Mouse (Mus musculus) embryonic facial prominence, embryonic 13.5 days (tissue): ENCODE measurements around the gene Adrm1. TPM values are rescaled to one million over a fixed set of nuclear protein-coding genes. Genes with fewer than 3 reads are reported as not detected.

Experiments used
- ATAC-seq: fragments of 200-750 bp; cut with Nextera tagmentation; 2 replicates; pipeline ENCODE4 v1.8.0; 2017; ENCODE audit warnings: low read depth; ENCODE audit not compliant: insufficient number of reproducible peaks, insufficient read depth, low FRiP score, low TSS enrichment
- H3K27ac ChIP-seq: fragments of 300-500 bp; sonication (generic); 2 replicates; pipeline ENCODE4 v1.5.1; 2015; ENCODE audit warnings: moderate library complexity, mild to moderate bottlenecking, inconsistent platforms
- H3K27me3 ChIP-seq: fragments of 300-500 bp; sonication (generic); 2 replicates; pipeline ENCODE4 v1.6.1; 2015; ENCODE audit warnings: mild to moderate bottlenecking, inconsistent platforms
- H3K36me3 ChIP-seq: fragments of 300-500 bp; sonication (generic); 2 replicates; pipeline ENCODE4 v1.6.1; 2015; ENCODE audit warnings: mild to moderate bottlenecking, inconsistent platforms
- H3K4me1 ChIP-seq: fragments of 300-500 bp; sonication (generic); 2 replicates; pipeline ENCODE4 v1.6.1; 2015; ENCODE audit warnings: inconsistent platforms
- H3K4me2 ChIP-seq: fragments of 300-500 bp; sonication (generic); 2 replicates; pipeline ENCODE4 v1.6.1; 2015; ENCODE audit warnings: moderate library complexity, mild to moderate bottlenecking, inconsistent platforms
- H3K4me3 ChIP-seq: fragments of 300-500 bp; sonication (generic); 2 replicates; pipeline ENCODE4 v1.5.1; 2015; ENCODE audit warnings: mild to moderate bottlenecking, inconsistent platforms
- H3K9ac ChIP-seq: fragments of 300-500 bp; sonication (generic); 2 replicates; pipeline ENCODE4 v1.6.1; 2015; ENCODE audit warnings: mild to moderate bottlenecking, inconsistent platforms
- H3K9me3 ChIP-seq: fragments of 300-500 bp; sonication (generic); 2 replicates; pipeline ENCODE4 v1.6.1; 2016; ENCODE audit warnings: inconsistent platforms
- WGBS: fragments of 180-500 bp; shearing (Covaris S2); methylation state at CpG from one replicate; pipeline ENCODE4 v1.1.7; 2015; ENCODE audit warnings: mixed read lengths; 5-methylcytosine and 5-hydroxymethylcytosine counted together
- polyA plus RNA-seq: library from polyadenylated mRNA; unstranded; fragments of >200 nt; fragmentation: Nextera tagmentation; extraction: Ambion mirVana; gene quantifications from 2 replicates; pipeline ENCODE4 v1.2.1, GENCODE M21; 2015

The Adrm1 gene
- polyA plus RNA-seq, 1 experiment from 2014 or later = 190 TPM

GRCm38 (mm10) chr2:180185686-180186085 lies 14.4 kb downstream of the Adrm1 start:
- Histone ChIP-seq H3K27me3 (no peaks in the 10 kb centered on the region), H3K27ac (no peak overlapping the region), H3K9me3 (no peaks in the 10 kb centered on the region), H3K4me2 (no peak overlapping the region), H3K36me3 (0 out of 2 replicates have a peak, but pooled peaks cover 13% of the 10 kb centered on the region), H3K9ac (no peak overlapping the region), H3K4me3 (no peak overlapping the region), H3K4me1 (no peaks in the 10 kb centered on the region)
- WGBS = 89% methylated on average over 14 of the region's 14 CpGs
- no peak for ATAC-seq

- H3K4me2 ChIP-seq = no peak overlapping the region
- ATAC-seq = no peak
- WGBS = 88% methylated on average over 11 of the region's 11 CpGs
- no peak overlapping the region for H3K4me3 ChIP-seq
- H3K27ac ChIP-seq = no peak overlapping the region
- H3K9me3 ChIP-seq = no peaks in the 10 kb centered on the region
- no peaks in the 10 kb centered on the region for H3K4me1 ChIP-seq
- H3K36me3 ChIP-seq = 0 out of 2 replicates have a peak, but pooled peaks cover 12% of the 10 kb centered on the region
- no peaks in the 10 kb centered on the region for H3K27me3 ChIP-seq
- no peak overlapping the region for H3K9ac ChIP-seq
Measured at GRCm38 (mm10) chr2:180187362-180187761, 16.1 kb downstream of the Adrm1 start.

- 74% methylated on average over 12 of the region's 12 CpGs for WGBS
- H3K4me3 ChIP-seq = no peak overlapping the region
- H3K4me2 ChIP-seq = no peak overlapping the region
Measured at GRCm38 (mm10) chr2:180196610-180197322, 25.5 kb downstream of the Adrm1 start.

GRCm38 (mm10) chr2:180197323-180198037 lies 26.2 kb downstream of the Adrm1 start:
- Histone ChIP-seq H3K27ac (no peak overlapping the region), H3K4me3 (no peak overlapping the region), H3K9ac (no peak overlapping the region), H3K36me3 (peaks cover 2% of the 10 kb centered on the region; the same call in 1 of the 2 replicates), H3K27me3 (no peaks in the 10 kb centered on the region), H3K9me3 (no peaks in the 10 kb centered on the region), H3K4me2 (no peak overlapping the region), H3K4me1 (peaks cover 3% of the 10 kb centered on the region; the same call in 1 of the 2 replicates)
- no peak for ATAC-seq
- 83% methylated on average over 10 of the region's 10 CpGs for WGBS

More at GRCm38 (mm10) chr2:180196610-180197322, 25.5 kb downstream of the Adrm1 start:
- Histone ChIP-seq H3K27ac (no peak overlapping the region), H3K9ac (no peak overlapping the region), H3K36me3 (peaks cover 2% of the 10 kb centered on the region; the same call in 1 of the 2 replicates), H3K27me3 (no peaks in the 10 kb centered on the region), H3K9me3 (no peaks in the 10 kb centered on the region), H3K4me1 (peaks cover 3% of the 10 kb centered on the region; the same call in 1 of the 2 replicates)
- ATAC-seq = no peak

DNA sequence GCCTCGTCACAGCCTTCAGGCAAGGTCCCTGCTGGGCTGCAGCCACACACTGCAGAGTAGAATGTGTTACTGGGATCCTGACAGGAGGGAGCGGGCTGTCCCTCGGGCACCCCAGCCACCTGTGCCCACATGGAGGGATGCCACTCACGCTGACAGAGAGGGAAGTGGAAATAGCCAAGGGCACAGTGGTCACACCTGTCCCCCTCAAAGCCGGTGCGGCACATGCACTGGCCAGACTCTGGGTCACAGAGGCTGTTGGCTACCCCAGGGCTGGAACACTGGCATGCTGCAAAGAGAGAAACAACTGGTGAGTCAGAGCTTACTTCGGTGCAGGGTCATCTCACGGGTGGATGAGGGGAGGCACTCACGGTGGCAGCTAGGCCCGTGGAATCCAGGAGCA lies 27.5 kb downstream of the Adrm1 start:
- no peaks in the 10 kb centered on the region for H3K27me3 ChIP-seq
- peaks cover 3% of the 10 kb centered on the region; the same call in 1 of the 2 replicates for H3K4me1 ChIP-seq
- no peak overlapping the region for H3K4me3 ChIP-seq
- no peak overlapping the region for H3K4me2 ChIP-seq
- 88% methylated on average over 10 of the region's 10 CpGs for WGBS
- ATAC-seq = no peak
- H3K36me3 ChIP-seq = peaks cover 2% of the 10 kb centered on the region; the same call in 1 of the 2 replicates
- no peak overlapping the region for H3K9ac ChIP-seq
- H3K27ac ChIP-seq = no peak overlapping the region
- H3K9me3 ChIP-seq = no peaks in the 10 kb centered on the region

GRCm38 (mm10) chr2:180200681-180201080 lies 29.4 kb downstream of the Adrm1 start:
- H3K9me3 ChIP-seq = no peaks in the 10 kb centered on the region
- ATAC-seq = no peak
- H3K4me1 ChIP-seq = peaks cover 4% of the 10 kb centered on the region; the same call in 1 of the 2 replicates
- no peak overlapping the region for H3K4me2 ChIP-seq
- no peak overlapping the region for H3K4me3 ChIP-seq
- no peaks in the 10 kb centered on the region for H3K27me3 ChIP-seq
- peaks cover 2% of the 10 kb centered on the region; the same call in 1 of the 2 replicates for H3K36me3 ChIP-seq
- no peak overlapping the region for H3K9ac ChIP-seq
- WGBS = 78% methylated on average over 11 of the region's 11 CpGs
- H3K27ac ChIP-seq = no peak overlapping the region

DNA sequence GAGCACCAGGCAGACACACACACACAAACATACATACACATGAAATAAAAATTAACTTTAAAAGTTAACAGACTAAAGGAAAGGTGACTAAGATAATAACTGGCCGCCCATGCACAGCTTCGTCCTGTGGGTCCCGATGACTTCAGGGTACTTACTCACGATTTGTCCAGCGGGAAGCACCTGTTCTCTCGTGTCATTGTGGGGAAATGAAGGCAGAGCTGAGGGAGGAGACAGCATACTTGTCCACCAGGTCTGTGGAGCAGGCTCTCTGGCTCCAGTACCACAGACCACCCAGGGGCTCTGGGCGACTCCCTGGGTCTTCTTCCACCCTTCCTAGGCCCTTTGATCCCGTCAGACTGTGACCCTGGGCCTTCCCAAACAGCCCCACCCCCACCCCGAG lies 30.0 kb downstream of the Adrm1 start:
- Histone ChIP-seq H3K27ac (no peak overlapping the region), H3K36me3 (0 out of 2 replicates have a peak, but pooled peaks cover 2% of the 10 kb centered on the region), H3K9me3 (no peaks in the 10 kb centered on the region), H3K9ac (no peak overlapping the region), H3K4me2 (no peak overlapping the region), H3K4me1 (peaks cover 9% of the 10 kb centered on the region), H3K27me3 (no peaks in the 10 kb centered on the region), H3K4me3 (no peak overlapping the region)
- WGBS = 71% methylated on average over 9 of the region's 9 CpGs
- no peak for ATAC-seq

DNA sequence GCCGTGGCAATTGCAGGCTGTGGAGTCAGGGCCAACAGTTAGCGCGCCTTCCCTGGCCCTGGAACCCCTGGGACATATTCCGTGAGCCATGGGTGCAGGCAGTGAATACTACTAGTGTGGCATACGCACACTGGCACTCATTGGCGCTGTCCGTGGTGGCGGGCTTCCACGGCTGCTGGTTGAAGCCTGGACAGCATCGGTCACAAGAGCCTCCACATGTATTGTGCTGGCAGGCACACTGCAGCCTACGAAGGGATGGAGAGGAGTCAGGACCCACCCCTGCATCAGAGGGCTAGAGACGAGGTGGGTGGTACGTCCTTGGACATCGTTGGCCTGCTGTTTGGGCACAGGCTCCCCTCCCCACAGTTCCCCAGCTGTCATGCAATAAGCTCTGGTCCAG lies 31.0 kb downstream of the Adrm1 start:
- no peak for ATAC-seq
- no peak overlapping the region for H3K27ac ChIP-seq
- no peak overlapping the region for H3K9ac ChIP-seq
- H3K4me1 ChIP-seq = peaks cover 7% of the 10 kb centered on the region; the same call in 1 of the 2 replicates
- 89% methylated on average over 14 of the region's 14 CpGs for WGBS
- no peaks in the 10 kb centered on the region for H3K9me3 ChIP-seq
- 0 out of 2 replicates have a peak, but pooled peaks cover 2% of the 10 kb centered on the region for H3K36me3 ChIP-seq
- no peaks in the 10 kb centered on the region for H3K27me3 ChIP-seq
- H3K4me3 ChIP-seq = no peak overlapping the region
- no peak overlapping the region for H3K4me2 ChIP-seq

- H3K9me3 ChIP-seq = no peaks in the 10 kb centered on the region
- H3K36me3 ChIP-seq = 0 out of 2 replicates have a peak, but pooled peaks cover 2% of the 10 kb centered on the region
- H3K27me3 ChIP-seq = no peaks in the 10 kb centered on the region
- H3K4me2 ChIP-seq = no peak overlapping the region
- no peak overlapping the region for H3K27ac ChIP-seq
- WGBS = 80% methylated on average over 10 of the region's 10 CpGs
- ATAC-seq = no peak
- H3K4me3 ChIP-seq = no peak overlapping the region
- H3K9ac ChIP-seq = no peak overlapping the region
- H3K4me1 ChIP-seq = peaks cover 7% of the 10 kb centered on the region; the same call in 1 of the 2 replicates
Measured at GRCm38 (mm10) chr2:180202805-180203204, 31.5 kb downstream of the Adrm1 start.

DNA sequence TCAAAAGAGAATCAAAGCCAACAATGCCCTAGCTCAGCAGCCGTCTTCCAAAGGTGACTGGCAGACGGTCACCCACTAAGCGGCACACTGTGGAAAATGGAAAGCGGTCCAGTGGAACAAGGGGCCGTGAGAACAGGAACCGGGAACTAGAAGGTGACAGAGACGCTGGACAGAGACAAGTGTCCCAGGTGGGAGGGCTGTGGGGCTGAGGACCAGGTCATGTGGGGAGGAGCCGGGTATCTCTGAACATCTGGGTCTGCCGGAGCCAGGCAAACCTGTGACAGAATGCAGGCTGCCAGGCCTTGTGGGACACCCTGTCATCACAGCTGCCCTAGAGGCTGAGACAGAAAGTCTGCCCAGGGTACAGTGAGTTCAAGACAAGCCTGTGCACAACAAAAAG lies 33.2 kb downstream of the Adrm1 start:
- 87% methylated on average over 9 of the region's 9 CpGs for WGBS
- Histone ChIP-seq H3K27ac (no peak overlapping the region), H3K36me3 (no peaks in the 10 kb centered on the region), H3K4me1 (peaks cover 7% of the 10 kb centered on the region; the same call in 1 of the 2 replicates), H3K9ac (no peak overlapping the region), H3K27me3 (no peaks in the 10 kb centered on the region), H3K4me2 (no peak overlapping the region), H3K4me3 (no peak overlapping the region), H3K9me3 (no peaks in the 10 kb centered on the region)
- no peak for ATAC-seq

DNA sequence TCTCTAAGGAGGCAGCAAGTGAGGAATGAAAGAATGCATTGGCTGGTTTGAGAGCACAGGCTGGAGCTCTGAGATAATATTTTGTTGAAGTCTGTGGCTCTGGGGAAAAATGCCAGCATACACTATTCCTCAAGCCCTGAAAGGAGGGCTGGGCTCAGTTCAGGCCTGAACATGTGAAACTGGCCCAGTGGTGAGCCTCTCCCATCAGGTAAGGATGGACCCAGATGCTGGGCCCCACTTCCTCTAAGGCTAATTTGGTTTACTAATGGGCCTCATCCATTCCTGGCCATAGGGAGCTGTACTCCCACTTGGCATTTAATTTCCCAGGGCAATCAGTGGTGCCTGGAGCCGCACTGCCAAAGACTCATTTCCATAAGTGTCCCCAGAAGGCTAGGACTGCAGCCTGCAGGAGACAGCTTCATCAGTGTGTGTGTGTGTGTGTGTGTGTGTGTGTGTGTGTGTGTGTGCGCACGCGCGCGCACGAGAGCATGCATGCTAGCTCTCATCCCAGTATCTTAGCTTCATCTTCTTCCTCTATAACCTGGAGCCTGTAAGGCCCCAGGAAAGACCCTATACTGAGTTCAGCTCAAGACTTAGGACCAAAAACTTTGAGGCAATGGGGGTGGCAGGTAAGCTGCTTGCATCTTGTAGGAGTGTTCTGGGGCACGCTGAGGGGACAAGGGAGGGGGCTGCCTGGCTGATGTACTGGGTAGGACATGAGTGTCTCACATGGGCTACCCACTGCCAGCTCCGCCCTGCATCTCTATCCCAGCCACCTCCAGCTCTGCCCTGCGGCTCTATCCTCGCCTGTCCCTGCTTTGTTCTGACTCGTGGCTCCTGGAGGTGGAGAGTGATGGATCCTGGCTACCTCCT lies 34.0 kb downstream of the Adrm1 start:
- H3K4me3 ChIP-seq = no peak overlapping the region
- H3K4me1 ChIP-seq = peaks cover 7% of the 10 kb centered on the region; the same call in 1 of the 2 replicates
- ATAC-seq = no peak
- H3K9ac ChIP-seq = 0 out of 2 replicates have a peak overlapping the region, but pooled peaks have one; percentile 6
- H3K36me3 ChIP-seq = no peaks in the 10 kb centered on the region
- H3K27me3 ChIP-seq = no peaks in the 10 kb centered on the region
- WGBS = 82% methylated on average over 12 of the region's 12 CpGs
- H3K9me3 ChIP-seq = no peaks in the 10 kb centered on the region
- no peak overlapping the region for H3K27ac ChIP-seq
- H3K4me2 ChIP-seq = no peak overlapping the region
